Mouse (Mus musculus): ENCODE results near the gene Col5a1. TPM values are rescaled to one million over a fixed set of nuclear protein-coding genes. Genes with fewer than 3 reads are reported as not detected.

Col5a1 gene
- total and polyA plus RNA-seq, 2 experiments from 2014 or later: 8.0 to 23.6 TPM

- H3K4me2 ChIP-seq (ENCODE audit: low read depth, low read length): no peak overlapping the region
- no peak for ATAC-seq
- H3K4me1 ChIP-seq (ENCODE audit: insufficient read depth, low read length): 0 out of 2 replicates have a peak, but pooled peaks cover 6% of the 10 kb centered on the region
- H3K36me3 ChIP-seq (ENCODE audit: insufficient read depth, low read length): no peaks in the 10 kb centered on the region
- WGBS: 85% methylated on average over 5 of the region's 5 CpGs
- no peak overlapping the region for H3K9ac ChIP-seq (replicated peaks; ENCODE audit: low read length)
- no peak for DNase-seq (ENCODE audit: low spot score)
- no peaks in the 10 kb centered on the region for H3K9me3 ChIP-seq (ENCODE audit: low read length)
- no peak for TF ChIP-seq CTCF (IDR thresholded peaks at IDR 0.05; ENCODE audit: low read depth)
- no peak overlapping the region for H3K27ac ChIP-seq
- no peaks in the 10 kb centered on the region for H3K27me3 ChIP-seq (ENCODE audit: insufficient read depth, low read length)
- H3K4me3 ChIP-seq (ENCODE audit: low read length): no peak overlapping the region
Observed at GRCm38 (mm10) chr2:27930471-27931015, 44.3 kb downstream of the Col5a1 start.

GRCm38 (mm10) chr2:27931130-27931529 is 44.9 kb downstream of the Col5a1 start:
- H3K4me3 ChIP-seq (ENCODE audit: low read length): no peak overlapping the region
- DNase-seq (ENCODE audit: low spot score) (no peak), ATAC-seq (no peak)
- no peak for TF ChIP-seq CTCF (IDR thresholded peaks at IDR 0.05; ENCODE audit: low read depth)
- 70% methylated on average over 6 of the region's 6 CpGs for WGBS
- no peaks in the 10 kb centered on the region for H3K9me3 ChIP-seq (ENCODE audit: low read length)
- H3K4me2 ChIP-seq (ENCODE audit: low read depth, low read length): no peak overlapping the region
- no peak overlapping the region for H3K9ac ChIP-seq (replicated peaks; ENCODE audit: low read length)
- H3K4me1 ChIP-seq (ENCODE audit: insufficient read depth, low read length): 0 out of 2 replicates have a peak, but pooled peaks cover 6% of the 10 kb centered on the region
- no peak overlapping the region for H3K27ac ChIP-seq
- no peaks in the 10 kb centered on the region for H3K36me3 ChIP-seq (ENCODE audit: insufficient read depth, low read length)
- no peaks in the 10 kb centered on the region for H3K27me3 ChIP-seq (ENCODE audit: insufficient read depth, low read length)

- Histone ChIP-seq H3K4me1 (ENCODE audit: insufficient read depth, low read length) (peaks cover 13% of the 10 kb centered on the region; the same call in 1 of the 2 replicates), H3K9ac (replicated peaks; ENCODE audit: low read length) (no peak overlapping the region), H3K27ac (no peak overlapping the region), H3K36me3 (ENCODE audit: insufficient read depth, low read length) (no peaks in the 10 kb centered on the region), H3K27me3 (ENCODE audit: insufficient read depth, low read length) (no peaks in the 10 kb centered on the region), H3K4me3 (ENCODE audit: low read length) (no peak overlapping the region), H3K4me2 (ENCODE audit: low read depth, low read length) (no peak overlapping the region), H3K9me3 (ENCODE audit: low read length) (no peaks in the 10 kb centered on the region)
- TF ChIP-seq CTCF (IDR thresholded peaks at IDR 0.05; ENCODE audit: low read depth): no peak; the same call in none of the 2 replicates
- WGBS: 29% methylated on average over 3 of the region's 3 CpGs
- ATAC-seq (0 out of 2 replicates have a peak, but pooled peaks have one; percentile 30), DNase-seq (ENCODE audit: low spot score) (peak; percentile 42)
Observed at GRCm38 (mm10) chr2:27931971-27932370, 45.7 kb downstream of the Col5a1 start.

- Histone ChIP-seq H3K4me2 (ENCODE audit: low read depth, low read length) (no peak overlapping the region), H3K4me1 (ENCODE audit: insufficient read depth, low read length) (peaks cover 13% of the 10 kb centered on the region; the same call in 1 of the 2 replicates), H3K9me3 (ENCODE audit: low read length) (no peaks in the 10 kb centered on the region), H3K4me3 (ENCODE audit: low read length) (no peak overlapping the region), H3K36me3 (ENCODE audit: insufficient read depth, low read length) (no peaks in the 10 kb centered on the region), H3K9ac (replicated peaks; ENCODE audit: low read length) (no peak overlapping the region), H3K27me3 (ENCODE audit: insufficient read depth, low read length) (no peaks in the 10 kb centered on the region; the same call in 1 of the 2 replicates), H3K27ac (peak overlapping the region; percentile 16; the same call in 1 of the 2 replicates)
- 26% methylated on average over 11 of the region's 11 CpGs for WGBS
- no peak for TF ChIP-seq CTCF (IDR thresholded peaks at IDR 0.05; ENCODE audit: low read depth)
- no peak for ATAC-seq
- DNase-seq (ENCODE audit: low spot score): peak; percentile 60
Observed at GRCm38 (mm10) chr2:27934269-27934668, 48.0 kb downstream of the Col5a1 start.

- Histone ChIP-seq H3K27me3 (ENCODE audit: insufficient read depth, low read length) (no peaks in the 10 kb centered on the region; the same call in 1 of the 2 replicates), H3K27ac (peak overlapping the region; percentile 16; the same call in 1 of the 2 replicates), H3K4me2 (ENCODE audit: low read depth, low read length) (no peak overlapping the region), H3K9me3 (ENCODE audit: low read length) (no peaks in the 10 kb centered on the region), H3K4me3 (ENCODE audit: low read length) (no peak overlapping the region), H3K36me3 (ENCODE audit: insufficient read depth, low read length) (no peaks in the 10 kb centered on the region), H3K4me1 (ENCODE audit: insufficient read depth, low read length) (peaks cover 13% of the 10 kb centered on the region), H3K9ac (replicated peaks; ENCODE audit: low read length) (no peak overlapping the region)
- WGBS: 85% methylated on average over 9 of the region's 9 CpGs
- DNase-seq (ENCODE audit: low spot score): no peak
- no peak for ATAC-seq
- TF ChIP-seq CTCF (IDR thresholded peaks at IDR 0.05; ENCODE audit: low read depth): no peak
Observed at GRCm38 (mm10) chr2:27934831-27935230, 48.6 kb downstream of the Col5a1 start.

- Histone ChIP-seq H3K4me1 (ENCODE audit: insufficient read depth, low read length) (peaks cover 13% of the 10 kb centered on the region), H3K27me3 (ENCODE audit: insufficient read depth, low read length) (no peaks in the 10 kb centered on the region; the same call in 1 of the 2 replicates), H3K4me3 (ENCODE audit: low read length) (no peak overlapping the region), H3K9me3 (ENCODE audit: low read length) (no peaks in the 10 kb centered on the region), H3K9ac (replicated peaks; ENCODE audit: low read length) (no peak overlapping the region), H3K36me3 (ENCODE audit: insufficient read depth, low read length) (no peaks in the 10 kb centered on the region), H3K4me2 (ENCODE audit: low read depth, low read length) (no peak overlapping the region), H3K27ac (no peak overlapping the region)
- 88% methylated on average over 2 of the region's 2 CpGs for WGBS
- TF ChIP-seq CTCF (IDR thresholded peaks at IDR 0.05; ENCODE audit: low read depth): no peak
- ATAC-seq: no peak
- DNase-seq (ENCODE audit: low spot score): no peak
Observed at GRCm38 (mm10) chr2:27935441-27935840, 49.2 kb downstream of the Col5a1 start.

GRCm38 (mm10) chr2:27936607-27937191 is 50.5 kb downstream of the Col5a1 start:
- Histone ChIP-seq H3K27ac (0 out of 2 replicates have a peak overlapping the region, but pooled peaks have one; percentile 8), H3K4me2 (ENCODE audit: low read depth, low read length) (no peak overlapping the region), H3K4me1 (ENCODE audit: insufficient read depth, low read length) (peaks cover 13% of the 10 kb centered on the region), H3K27me3 (ENCODE audit: insufficient read depth, low read length) (no peaks in the 10 kb centered on the region; the same call in 1 of the 2 replicates), H3K4me3 (ENCODE audit: low read length) (no peak overlapping the region), H3K36me3 (ENCODE audit: insufficient read depth, low read length) (no peaks in the 10 kb centered on the region), H3K9me3 (ENCODE audit: low read length) (no peaks in the 10 kb centered on the region), H3K9ac (replicated peaks; ENCODE audit: low read length) (no peak overlapping the region)
- DNase-seq (ENCODE audit: low spot score) (peak; percentile 84), ATAC-seq (peak; percentile 62; the same call in 1 of the 2 replicates)
- 42% methylated on average over 9 of the region's 9 CpGs for WGBS
- TF ChIP-seq CTCF (IDR thresholded peaks at IDR 0.05; ENCODE audit: low read depth): no peak

All from hindbrain, postnatal 0 days (tissue).